Mouse (Mus musculus) gastrocnemius, adult 2 months (tissue): ENCODE measurements around the gene Vmn2r13. TPM values are rescaled to one million over a fixed set of nuclear protein-coding genes. Genes with fewer than 3 reads are reported as not detected.
"Not testable (repeated sequence)": the region's sequence is repeated elsewhere in the genome, so short reads cannot be mapped to it uniquely, and the experiment has no call there.

Experiments used
- DNase-seq: peaks from one replicate; pipeline ENCODE4 v3.0.0; 2022
- H3K27ac ChIP-seq: fragments of 200-600 bp; 2 replicates; pipeline ENCODE4 v1.8.1; 2022; ENCODE audit warnings: mild to moderate bottlenecking
- H3K4me3 ChIP-seq: fragments of 200-600 bp; 2 replicates; pipeline ENCODE4 v1.8.1; 2022; ENCODE audit warnings: mild to moderate bottlenecking, moderate library complexity
- CTCF ChIP-seq: fragments of 200-600 bp; IDR thresholded peaks from 2 replicates; pipeline ENCODE4 v1.8.1; 2022; ENCODE audit warnings: antibody characterized with exemption, mild to moderate bottlenecking, moderate library complexity
- intact Hi-C: fragments of 180-260 bp; cut with DNase I; formaldehyde crosslinking; loops from one replicate; pipeline ENCODE4 v1.15.1; 2025
- long read RNA-seq, 2 experiments: library from polyadenylated mRNA; stranded (forward); transcript quantifications; one replicate each; pipeline ENCODE4 v2.0.0; 2021
- total RNA-seq, 2 experiments: library from RNA; stranded (reverse); gene quantifications; 2 replicates each; pipeline ENCODE4 v1.2.3; 2021

The Vmn2r13 gene
- not detected for total RNA-seq
- long read RNA-seq, experiment 1, result 0 reads
- long read RNA-seq, experiment 2, result 0 reads

- H3K27ac ChIP-seq, intact Hi-C loops, H3K4me3 ChIP-seq, DNase-seq: not testable (repeated sequence)
These were observed at the start of gene Vmn2r13 for GRCm38 (mm10) chr5:109192099-109192498. TSS of gene Vmn2r13 (minus strand) at chr5:109192199.

GRCm38 (mm10) chr5:109224608-109225007 is 32.6 kb upstream of the Vmn2r13 start, which contains the start of gene Vmn2r14:
TSS of gene Vmn2r14 (minus strand) at chr5:109224708.
- no peak for DNase-seq
- Histone ChIP-seq H3K27ac (no peak within 1 kb of the TSS), H3K4me3 (no peak within 1 kb of the TSS)
- intact Hi-C loops, result no loop called here
- TF ChIP-seq CTCF, result no peak

GRCm38 (mm10) chr5:109166851-109167250 is 25.1 kb downstream of the Vmn2r13 start:
- DNase-seq, H3K27ac ChIP-seq, intact Hi-C loops, H3K4me3 ChIP-seq: not testable (repeated sequence)

GRCm38 (mm10) chr5:109160121-109160520 is 31.9 kb downstream of the Vmn2r13 start:
- intact Hi-C loops, result no loop called here

DNA sequence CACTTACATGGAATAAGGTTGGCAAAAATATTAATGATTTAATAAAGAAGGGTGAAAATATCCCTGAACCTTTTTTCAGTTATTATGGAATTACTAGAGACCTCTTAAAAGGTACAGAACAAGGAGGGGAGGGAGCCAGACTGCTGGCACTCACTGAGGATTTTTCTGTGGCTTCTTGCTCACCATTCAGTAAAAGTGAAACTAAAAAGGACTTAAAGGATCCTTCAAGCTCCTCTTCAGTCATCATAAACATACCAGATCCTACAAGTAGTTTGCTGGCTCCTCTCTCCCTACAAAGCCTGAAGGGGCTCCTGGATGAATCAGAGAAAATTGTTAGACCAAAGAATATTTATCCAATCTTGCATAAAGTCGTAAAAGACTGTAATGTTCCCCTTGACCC is 32.4 kb downstream of the Vmn2r13 start:
- intact Hi-C loops, H3K4me3 ChIP-seq, H3K27ac ChIP-seq, DNase-seq: not testable (repeated sequence)

More at GRCm38 (mm10) chr5:109160121-109160520, 31.9 kb downstream of the Vmn2r13 start:
- TF ChIP-seq CTCF, result no peak
- Histone ChIP-seq H3K27ac (no peak overlapping the region), H3K4me3 (no peak overlapping the region)
- no peak for DNase-seq

- H3K27ac ChIP-seq, DNase-seq, intact Hi-C loops, H3K4me3 ChIP-seq: not testable (repeated sequence)
These were observed 33.2 kb downstream of the Vmn2r13 start for GRCm38 (mm10) chr5:109158488-109159485.

GRCm38 (mm10) chr5:109139546-109139945 is 52.5 kb downstream of the Vmn2r13 start:
- no peak overlapping the region for H3K27ac ChIP-seq
- no peak for DNase-seq
- no peak for TF ChIP-seq CTCF
- no peak overlapping the region for H3K4me3 ChIP-seq
- intact Hi-C loops, result no loop called here

- Histone ChIP-seq H3K4me3 (no peak overlapping the region), H3K27ac (no peak overlapping the region)
- TF ChIP-seq CTCF, result no peak
- no peak for DNase-seq
- intact Hi-C loops, result no loop called here
These were observed 55.3 kb downstream of the Vmn2r13 start for GRCm38 (mm10) chr5:109136731-109137130.

Other genes with a start within 250 kb of the Vmn2r13 start
- not detected for gene Vmn2r10, start 185.7 kb downstream of the Vmn2r13 start, total RNA-seq
- gene Vmn2r11, start 132.6 kb downstream of the Vmn2r13 start, total RNA-seq, result not detected
- not detected for gene Vmn2r12, start 94.2 kb downstream of the Vmn2r13 start, total RNA-seq
- not detected for gene Vmn2r14, start 32.5 kb upstream of the Vmn2r13 start, total RNA-seq
- not detected for gene Vmn2r15, start 105.4 kb upstream of the Vmn2r13 start, total RNA-seq
- gene Vmn2r16, start 138.0 kb upstream of the Vmn2r13 start, total RNA-seq, result not detected
- not detected for gene Vmn2r17, start 227.5 kb upstream of the Vmn2r13 start, total RNA-seq